Mouse (Mus musculus) lung, postnatal 0 days (tissue): ENCODE measurements at regions not wholly inside any gene's neighbourhood (a gene's known extent, or its start where the extent isn't known, plus 50 kb on each side); places are given as distances from the start of the nearest gene placed in this dataset.

ENCODE experiments used
- ATAC-seq: fragments of 200-750 bp; cut with Nextera tagmentation; 2 replicates; pipeline ENCODE4 v1.8.0; 2017; ENCODE audit warnings: moderate library complexity
- DNase-seq: peaks from one replicate; pipeline ENCODE4 v3.0.0-alpha.2; 2016; ENCODE audit warnings: low spot score
- H3K27ac ChIP-seq: fragments of 300-500 bp; sonication (generic); 2 replicates; pipeline ENCODE4 v1.5.1; 2014; ENCODE audit warnings: antibody characterized with exemption, mild to moderate bottlenecking, low read length, mixed read lengths
- H3K27me3 ChIP-seq: fragments of 300-500 bp; sonication (generic); replicated peaks from 2 replicates; pipeline ENCODE4 v1.6.1; 2014; ENCODE audit warnings: low read length, mixed read lengths; ENCODE audit not compliant: insufficient read depth
- H3K36me3 ChIP-seq: fragments of 300-500 bp; sonication (generic); 2 replicates; pipeline ENCODE4 v1.6.1; 2014; ENCODE audit warnings: low read length, mixed read lengths; ENCODE audit not compliant: insufficient read depth
- H3K4me1 ChIP-seq: fragments of 300-500 bp; sonication (generic); 2 replicates; pipeline ENCODE4 v1.6.1; 2014; ENCODE audit warnings: antibody characterized with exemption, low read depth, low read length, mixed read lengths; ENCODE audit not compliant: insufficient read depth
- H3K4me2 ChIP-seq: fragments of 300-500 bp; sonication (generic); replicated peaks from 2 replicates; pipeline ENCODE4 v1.6.1; 2014; ENCODE audit warnings: low read depth, mild to moderate bottlenecking, low read length, moderate library complexity, mixed read lengths
- H3K4me3 ChIP-seq: fragments of 300-500 bp; sonication (generic); 2 replicates; pipeline ENCODE4 v1.5.1; 2014; ENCODE audit warnings: low read depth, low read length
- H3K9ac ChIP-seq: fragments of 300-500 bp; sonication (generic); replicated peaks from 2 replicates; pipeline ENCODE4 v1.6.1; 2014; ENCODE audit warnings: low read depth, mild to moderate bottlenecking
- H3K9me3 ChIP-seq: fragments of 300-500 bp; sonication (generic); 2 replicates; pipeline ENCODE4 v1.6.1; 2016; ENCODE audit warnings: low read length, mixed read lengths
- CTCF ChIP-seq: IDR thresholded peaks from 2 replicates; pipeline ENCODE4 v1.5.1; 2016; ENCODE audit warnings: antibody characterized with exemption, mild to moderate bottlenecking
- EP300 ChIP-seq: IDR thresholded peaks from 2 replicates; pipeline ENCODE4 v1.6.1; 2016; ENCODE audit warnings: antibody characterized with exemption, mild to moderate bottlenecking, control low read depth
- WGBS: fragments of 180-500 bp; shearing (Covaris S2); extraction: QIAGEN DNeasy Blood & Tissue Kit; methylation state at CpG from one replicate; pipeline ENCODE4 v1.1.7; 2014; 5-methylcytosine and 5-hydroxymethylcytosine counted together

GRCm38 (mm10) chr14:17102486-17102885 lies 283.5 kb upstream of the Rarb start:
- Histone ChIP-seq H3K9me3 (no peaks in the 10 kb centered on the region), H3K4me1 (no peaks in the 10 kb centered on the region), H3K9ac (no peak overlapping the region), H3K4me3 (no peak overlapping the region), H3K27ac (no peak overlapping the region), H3K4me2 (no peak overlapping the region), H3K36me3 (no peaks in the 10 kb centered on the region), H3K27me3 (no peaks in the 10 kb centered on the region)
- ATAC-seq (no peak), DNase-seq (no peak)
- TF ChIP-seq EP300 = no peak
- no peak for TF ChIP-seq CTCF

GRCm38 (mm10) chr14:17090573-17090937 lies 271.6 kb upstream of the Rarb start:
- Histone ChIP-seq H3K9me3 (no peaks in the 10 kb centered on the region), H3K4me1 (no peaks in the 10 kb centered on the region), H3K27me3 (no peaks in the 10 kb centered on the region), H3K4me3 (no peak overlapping the region), H3K27ac (no peak overlapping the region), H3K9ac (no peak overlapping the region), H3K36me3 (no peaks in the 10 kb centered on the region), H3K4me2 (no peak overlapping the region)
- ATAC-seq (no peak), DNase-seq (no peak)
- TF ChIP-seq CTCF (no peak), EP300 (no peak)
- 47% methylated on average over 4 of the region's 4 CpGs for WGBS

- Histone ChIP-seq H3K9ac (no peak overlapping the region), H3K27ac (no peak overlapping the region), H3K36me3 (no peaks in the 10 kb centered on the region), H3K4me3 (no peak overlapping the region), H3K27me3 (no peaks in the 10 kb centered on the region), H3K4me1 (no peaks in the 10 kb centered on the region), H3K4me2 (no peak overlapping the region), H3K9me3 (no peaks in the 10 kb centered on the region)
- DNase-seq (no peak), ATAC-seq (no peak)
- TF ChIP-seq EP300 (no peak), CTCF (peak; percentile 3; the same call in 1 of the 2 replicates)
- WGBS = 29% methylated on average over 3 of the region's 3 CpGs
Observed at GRCm38 (mm10) chr14:17089640-17090572, 270.9 kb upstream of the Rarb start.

GRCm38 (mm10) chr14:17089089-17089634 lies 270.2 kb upstream of the Rarb start:
- TF ChIP-seq EP300 (peak; percentile 80), CTCF (no peak)
- Histone ChIP-seq H3K27ac (no peak overlapping the region), H3K4me1 (no peaks in the 10 kb centered on the region), H3K9me3 (no peaks in the 10 kb centered on the region), H3K9ac (no peak overlapping the region), H3K4me3 (no peak overlapping the region), H3K4me2 (no peak overlapping the region), H3K36me3 (no peaks in the 10 kb centered on the region), H3K27me3 (no peaks in the 10 kb centered on the region)
- ATAC-seq (peak; percentile 44; the same call in 1 of the 2 replicates), DNase-seq (peak; percentile 32)

- Histone ChIP-seq H3K27me3 (no peaks in the 10 kb centered on the region), H3K27ac (no peak overlapping the region), H3K4me1 (no peaks in the 10 kb centered on the region), H3K36me3 (no peaks in the 10 kb centered on the region), H3K4me2 (no peak overlapping the region), H3K9ac (no peak overlapping the region), H3K4me3 (no peak overlapping the region), H3K9me3 (no peaks in the 10 kb centered on the region)
- no peak for TF ChIP-seq CTCF
- no peak for TF ChIP-seq EP300
- DNase-seq = no peak
- no peak for ATAC-seq
- WGBS = 70% methylated on average over 1 of the region's 1 CpGs
Observed at GRCm38 (mm10) chr14:17087828-17088227, 268.9 kb upstream of the Rarb start.

GRCm38 (mm10) chr14:17083907-17084306 lies 265.0 kb upstream of the Rarb start:
- 43% methylated on average over 2 of the region's 2 CpGs for WGBS
- no peaks in the 10 kb centered on the region for H3K36me3 ChIP-seq
- no peaks in the 10 kb centered on the region for H3K9me3 ChIP-seq
- no peak overlapping the region for H3K4me3 ChIP-seq
- H3K27ac ChIP-seq = no peak overlapping the region
- H3K4me1 ChIP-seq = no peaks in the 10 kb centered on the region
- DNase-seq (peak; percentile 17), ATAC-seq (no peak)
- no peak overlapping the region for H3K4me2 ChIP-seq
- TF ChIP-seq EP300 = no peak
- TF ChIP-seq CTCF = 0 out of 2 replicates have a peak, but pooled peaks have one; percentile 6
- H3K27me3 ChIP-seq = no peaks in the 10 kb centered on the region
- H3K9ac ChIP-seq = no peak overlapping the region
